Mouse (Mus musculus): ENCODE data around the gene Tnpo1.

The Tnpo1 gene

DNA sequence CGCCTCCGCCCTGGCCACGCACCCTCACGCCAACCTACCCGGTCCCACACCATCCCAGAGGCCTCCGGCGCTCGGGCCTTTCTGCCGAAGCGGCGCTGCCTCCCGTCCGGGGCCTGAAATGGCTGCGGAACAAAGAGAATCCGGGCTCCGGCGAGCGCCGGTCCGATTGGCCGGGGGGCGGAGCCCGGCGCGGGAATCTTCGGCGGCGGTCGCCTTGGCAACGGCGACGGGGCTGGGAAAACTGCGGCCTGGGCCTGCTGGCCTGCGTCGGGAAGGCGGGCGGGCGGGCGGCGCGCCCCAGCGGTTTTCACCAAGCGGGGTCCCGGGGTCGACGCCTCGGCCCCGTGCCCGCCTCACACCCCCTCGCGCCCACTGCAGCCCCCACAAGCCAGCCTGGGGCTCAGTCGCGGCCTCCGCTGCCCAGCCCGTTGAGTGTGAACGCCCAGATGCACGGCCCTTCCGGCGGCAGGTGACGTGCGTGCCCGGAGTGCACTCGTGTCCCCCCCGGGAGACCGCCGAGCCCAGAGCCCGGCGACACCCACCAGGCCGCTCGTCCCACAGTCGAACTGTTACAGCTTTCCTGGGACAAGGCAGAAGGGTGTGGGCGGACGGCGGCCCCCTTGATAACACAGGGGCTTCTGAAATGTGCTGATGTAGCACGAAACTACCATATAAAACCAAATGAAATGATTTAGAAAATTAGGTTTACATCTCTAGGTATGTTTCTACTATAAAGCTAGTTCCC is at the start of gene Tnpo1:
Gene Tnpo1, minus strand, starts transcription at position 172 of the 745 bp plus-strand sequence.
- peak; percentile 97 for DNase-seq

DNA sequence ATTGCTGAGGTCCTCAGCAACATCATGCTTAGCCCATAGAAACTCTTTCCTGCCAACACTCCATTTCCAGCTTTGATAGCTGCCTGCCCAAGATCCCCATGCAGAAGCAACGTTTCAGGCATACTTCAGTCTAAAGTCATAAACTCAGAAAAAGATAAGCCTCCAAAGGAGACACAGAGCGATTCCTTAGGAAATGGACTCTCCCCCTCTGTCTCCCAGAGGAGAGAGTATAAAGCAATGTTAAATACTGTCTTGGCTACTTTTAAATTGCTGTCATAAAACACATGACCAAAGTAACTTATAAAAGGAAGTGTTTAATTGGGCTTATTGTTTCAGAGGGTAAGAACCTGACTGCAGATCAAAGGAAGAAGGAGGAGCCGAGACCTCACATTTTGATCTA is 45.9 kb upstream of the Tnpo1 start:
- no peak for DNase-seq

DNA sequence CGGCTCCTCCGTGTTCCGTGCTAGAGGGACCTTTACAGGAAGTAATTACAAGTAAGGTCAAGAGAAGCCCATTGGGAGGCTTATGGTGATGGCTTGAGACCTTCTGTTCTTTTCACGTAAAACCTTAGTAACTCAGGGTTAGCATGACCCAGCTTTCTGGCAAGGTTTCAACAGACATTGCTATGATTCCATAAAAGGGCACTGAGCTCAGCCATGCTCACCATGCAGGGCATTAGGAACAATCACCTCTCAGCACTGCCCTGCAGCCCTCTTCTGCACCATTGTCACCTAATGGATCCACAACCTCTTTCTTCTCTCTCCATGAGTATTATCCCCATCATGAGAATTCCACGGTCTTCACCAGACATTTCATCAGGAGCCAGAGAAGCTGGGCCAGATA is 45.5 kb upstream of the Tnpo1 start:
- DNase-seq: peak; percentile 7

DNA sequence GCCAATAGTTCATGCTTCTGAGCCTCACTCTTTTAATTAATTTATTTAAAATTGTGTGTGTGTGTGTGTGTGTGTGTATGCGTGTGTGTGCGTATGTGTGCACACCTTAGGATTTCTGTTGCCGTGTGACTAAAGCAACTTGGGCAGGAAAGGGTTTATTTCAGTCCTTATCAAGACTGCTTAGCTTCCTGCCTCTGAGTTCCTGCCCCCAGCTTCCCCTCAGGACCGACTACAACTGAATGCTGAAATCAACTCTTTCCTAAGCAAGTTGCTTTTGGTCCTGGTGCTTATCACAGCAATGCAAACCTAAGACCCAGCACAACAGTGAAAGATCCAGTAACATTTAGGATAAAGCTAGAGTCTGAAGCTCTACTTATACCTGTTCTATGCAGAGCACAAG is 42.3 kb upstream of the Tnpo1 start:
- DNase-seq: no peak

DNA sequence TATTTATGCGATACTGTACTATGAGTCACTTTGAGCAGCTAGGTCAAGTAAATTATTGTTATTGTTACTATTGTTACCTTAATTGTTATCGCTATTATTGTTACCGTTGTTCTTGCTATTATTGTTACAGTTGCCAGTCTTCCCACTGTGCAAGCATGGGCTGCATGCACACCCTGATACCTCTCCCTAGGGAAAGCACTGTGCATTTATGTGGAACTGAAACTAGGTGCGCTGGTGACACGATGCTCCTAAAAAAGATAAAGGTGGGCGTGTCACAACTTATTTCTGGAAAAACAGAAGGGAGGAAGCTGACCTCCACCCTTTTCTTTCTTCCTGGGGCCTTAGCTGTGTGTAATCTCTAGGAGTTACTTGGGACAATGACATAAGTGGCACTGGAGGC is 41.8 kb upstream of the Tnpo1 start:
- no peak for DNase-seq

DNA sequence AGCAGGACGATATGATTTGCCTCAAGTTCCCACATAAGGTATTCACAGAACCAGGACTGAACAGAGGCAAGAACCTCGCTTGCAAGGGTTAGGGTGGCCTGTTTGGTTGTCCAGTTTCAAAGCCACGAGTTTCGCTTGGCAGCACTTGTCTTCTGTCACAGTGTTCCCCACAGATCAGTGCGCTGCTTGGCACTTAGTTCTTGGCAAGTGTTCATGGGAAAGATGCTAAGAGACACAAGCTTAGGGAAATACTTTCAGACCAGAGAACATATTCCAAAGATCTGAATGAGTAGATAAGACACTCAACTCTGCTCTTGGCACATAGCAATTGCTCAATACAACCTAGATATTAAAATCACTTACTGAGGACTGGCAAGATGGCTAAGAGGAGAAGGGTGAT is 40.4 kb upstream of the Tnpo1 start:
- DNase-seq: no peak

DNA sequence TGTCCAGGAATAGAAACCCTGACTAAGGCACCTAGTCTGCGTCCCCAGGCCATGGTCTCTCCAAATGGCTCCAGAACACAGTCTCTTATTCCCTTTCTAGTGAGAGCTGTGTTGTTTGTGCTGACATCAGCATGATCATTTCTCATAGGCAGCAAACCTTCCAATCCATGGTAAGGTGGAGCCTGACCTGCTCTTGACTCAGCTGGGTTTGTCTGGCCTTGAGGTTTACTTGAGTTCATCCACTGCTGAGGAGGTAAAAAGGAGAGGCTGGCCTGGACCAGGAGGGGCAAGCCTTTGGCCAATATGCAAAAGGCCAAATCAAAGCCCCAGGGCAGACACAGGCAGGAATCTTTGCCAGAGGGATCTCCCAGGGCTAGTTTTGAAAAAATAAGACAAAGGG is 37.4 kb upstream of the Tnpo1 start:
- no peak for DNase-seq

DNA sequence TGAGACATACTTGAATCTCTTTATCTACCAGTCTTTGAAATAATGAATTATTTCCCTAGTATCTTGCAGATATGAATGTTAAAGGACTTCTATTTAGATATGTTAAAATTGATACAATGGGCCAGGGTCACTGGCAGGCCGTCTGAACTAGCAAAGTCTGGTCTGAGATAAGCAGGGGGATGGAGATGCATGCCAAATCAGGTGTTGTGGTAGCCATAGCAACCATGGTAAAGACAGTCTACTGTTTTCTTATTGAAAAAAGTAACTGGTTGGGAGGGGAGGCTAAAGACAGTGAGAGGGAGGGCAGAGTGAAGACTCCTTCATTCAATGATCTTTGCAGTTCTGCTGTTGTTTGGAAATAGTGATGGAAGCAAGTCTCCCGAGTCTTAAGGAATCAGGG is 32.0 kb upstream of the Tnpo1 start:
- no peak for DNase-seq

DNA sequence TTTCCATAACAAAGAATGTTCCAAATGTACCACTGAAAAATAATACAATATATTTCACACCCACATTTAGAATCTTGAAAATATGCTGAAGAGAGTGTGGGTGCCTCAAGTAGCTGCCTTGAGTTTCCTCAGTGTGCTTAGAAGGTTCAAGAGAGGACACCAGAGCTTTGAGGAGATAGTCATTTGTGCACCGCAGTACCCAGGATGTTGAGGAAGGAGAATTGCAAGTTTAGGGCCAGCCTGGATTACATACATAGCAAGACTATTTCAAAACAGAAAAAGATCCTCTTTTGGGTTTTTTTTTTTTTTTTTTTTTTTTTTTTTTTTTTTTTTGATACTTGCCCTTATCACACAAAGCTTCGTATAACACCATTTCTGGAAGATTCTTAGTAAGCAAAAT is 30.0 kb upstream of the Tnpo1 start:
- no peak for DNase-seq

DNA sequence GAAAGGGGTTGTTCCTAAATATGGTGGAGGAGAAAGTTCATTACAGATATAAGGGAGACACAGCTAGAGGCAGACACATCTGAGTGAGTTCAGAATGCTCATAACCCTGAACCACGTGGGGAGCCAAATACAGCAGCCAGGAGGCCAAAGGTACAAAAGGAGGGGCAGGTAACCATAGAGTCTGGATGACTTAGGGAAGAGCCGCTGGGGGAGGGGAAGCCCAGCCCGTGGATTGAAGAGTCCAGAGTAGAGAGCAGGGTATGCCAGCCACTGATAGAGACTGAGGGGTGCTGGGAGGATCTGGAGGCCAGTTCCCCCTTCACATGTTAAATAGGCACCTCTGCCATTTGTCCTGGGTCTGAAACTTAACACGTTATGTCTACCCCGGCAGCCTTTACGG is 29.5 kb upstream of the Tnpo1 start:
- DNase-seq: peak; percentile 77

DNA sequence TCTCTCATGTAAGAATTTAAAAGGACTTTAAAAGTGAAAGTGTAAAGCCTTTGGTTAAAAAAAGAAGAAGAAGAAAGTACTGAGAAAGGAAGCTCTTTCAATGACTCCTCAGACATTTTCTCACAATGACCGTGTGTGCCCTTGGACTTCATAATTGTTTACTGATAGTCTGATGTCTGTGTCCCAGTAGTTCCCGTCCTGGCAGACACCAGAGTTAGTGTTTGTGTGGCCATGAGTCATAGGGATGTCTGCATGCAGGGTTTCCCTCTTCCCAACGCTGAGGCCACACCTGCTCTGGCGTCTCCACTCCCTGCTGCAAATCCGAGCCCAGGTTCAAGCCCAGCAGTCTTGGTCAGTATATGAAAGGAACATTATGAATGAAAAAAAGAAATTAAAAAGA is 29.0 kb upstream of the Tnpo1 start:
- DNase-seq: no peak

DNA sequence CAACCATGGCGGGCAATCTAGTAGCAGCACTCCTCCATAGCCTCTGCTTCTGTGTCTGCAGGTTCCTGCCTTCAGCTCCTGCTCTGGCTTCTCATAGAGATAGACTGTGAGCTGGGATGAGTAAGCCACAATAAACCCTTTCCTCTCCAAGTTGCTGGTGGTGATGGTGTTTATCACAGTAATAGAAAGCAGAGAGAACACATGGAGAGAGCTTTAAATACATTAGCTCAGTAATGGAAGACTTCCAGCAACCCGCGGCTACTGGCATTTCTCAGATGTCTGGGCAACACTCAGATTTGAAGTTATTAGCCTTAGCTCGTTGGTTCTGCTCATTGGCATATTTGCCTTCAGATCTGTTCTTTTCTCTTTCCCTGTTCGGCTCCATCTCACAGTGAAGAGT is 27.6 kb upstream of the Tnpo1 start:
- DNase-seq: no peak

DNA sequence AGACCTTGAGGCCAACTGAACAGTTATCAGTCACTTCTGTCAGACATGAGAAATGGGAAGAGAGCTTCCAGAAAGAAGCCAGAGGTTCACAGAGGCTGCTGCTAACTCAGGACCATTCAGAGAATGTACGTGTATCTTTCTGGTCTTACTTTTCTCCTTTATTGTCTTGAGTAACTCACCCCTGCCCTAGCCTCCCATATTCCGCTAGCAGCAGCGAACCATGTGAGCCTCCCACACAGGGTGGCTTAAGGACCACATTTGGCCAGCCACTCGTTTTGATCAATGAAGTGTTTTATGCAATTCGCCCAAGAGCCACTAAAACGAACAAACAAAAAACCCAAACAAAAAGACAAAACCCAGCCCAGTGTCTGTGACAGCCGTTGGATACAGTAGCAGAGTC is 25.8 kb upstream of the Tnpo1 start:
- no peak for DNase-seq

DNA sequence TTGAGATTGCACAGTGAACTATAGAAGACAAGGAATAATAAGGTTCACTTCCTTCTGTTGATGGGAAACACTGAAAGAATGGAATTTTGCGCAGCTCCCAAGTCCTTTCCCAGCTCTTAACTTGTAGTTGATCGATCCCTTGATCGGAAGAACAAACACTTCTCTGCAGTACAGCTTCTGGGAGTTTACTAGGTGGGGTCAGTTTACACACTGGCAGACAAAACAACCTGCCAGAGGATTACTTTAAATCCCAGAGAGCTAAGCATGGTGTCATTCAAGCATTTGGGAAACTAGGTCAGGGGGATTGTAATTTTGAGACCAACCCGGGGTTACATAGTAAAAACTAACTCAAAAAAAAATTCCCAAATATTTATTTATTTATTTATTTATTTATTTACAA is 22.0 kb upstream of the Tnpo1 start:
- no peak for DNase-seq

DNA sequence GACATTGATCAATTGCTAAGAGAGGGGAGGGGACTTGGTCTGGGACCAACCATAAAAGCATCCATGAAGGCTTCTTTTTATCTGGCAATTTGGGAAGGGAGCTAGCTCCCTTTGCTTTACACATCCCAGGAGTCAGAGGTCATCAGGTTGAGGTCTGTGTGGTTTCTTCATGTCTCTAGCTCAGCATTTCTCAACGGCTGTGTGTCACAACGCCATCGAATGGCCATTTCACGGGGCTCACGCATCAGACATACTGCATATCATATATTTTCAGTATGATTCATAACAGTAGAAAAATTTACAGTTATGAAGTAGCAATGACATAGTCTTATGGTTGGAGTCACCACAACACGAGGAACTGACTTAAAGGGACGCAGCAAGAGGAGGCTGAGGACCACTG is 20.2 kb upstream of the Tnpo1 start:
- DNase-seq: no peak

DNA sequence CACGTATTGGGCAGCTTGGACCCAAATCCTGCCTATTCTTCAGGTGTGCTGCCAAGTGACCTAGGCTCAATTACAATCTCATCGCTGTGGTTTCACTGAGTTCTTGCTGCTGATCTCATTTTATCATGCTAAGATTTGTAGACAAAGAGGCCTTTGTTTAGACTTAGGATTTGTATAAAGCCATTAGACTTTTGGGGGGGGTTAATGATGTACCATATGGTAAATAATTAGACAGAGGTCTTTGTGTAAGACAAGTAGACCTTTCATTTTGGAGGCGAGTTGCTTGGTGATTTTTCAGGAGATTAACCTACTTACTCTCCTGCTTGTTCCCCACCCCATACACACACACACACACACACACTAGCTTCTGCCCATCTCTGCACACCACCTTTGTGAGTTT is 19.7 kb upstream of the Tnpo1 start:
- no peak for DNase-seq

DNA sequence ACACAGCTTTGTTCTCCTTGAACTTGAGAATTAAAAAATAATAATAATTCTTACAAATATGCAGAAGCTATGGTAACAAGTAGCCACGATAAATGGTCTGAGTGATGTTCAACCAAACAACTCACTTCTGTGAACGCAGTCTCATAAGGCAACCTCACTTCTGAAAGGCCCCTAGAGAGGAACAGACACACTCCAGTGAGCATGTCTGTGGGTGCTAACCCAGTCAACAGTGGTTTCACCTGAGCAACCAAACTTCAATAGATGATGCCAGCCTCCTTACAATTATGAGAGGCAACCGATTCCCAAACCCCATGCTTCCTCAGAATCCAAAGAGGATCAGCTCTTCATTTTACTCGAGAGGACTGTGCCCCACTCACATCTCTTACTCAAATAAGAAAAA is 19.2 kb upstream of the Tnpo1 start:
- peak; percentile 11 for DNase-seq

DNA sequence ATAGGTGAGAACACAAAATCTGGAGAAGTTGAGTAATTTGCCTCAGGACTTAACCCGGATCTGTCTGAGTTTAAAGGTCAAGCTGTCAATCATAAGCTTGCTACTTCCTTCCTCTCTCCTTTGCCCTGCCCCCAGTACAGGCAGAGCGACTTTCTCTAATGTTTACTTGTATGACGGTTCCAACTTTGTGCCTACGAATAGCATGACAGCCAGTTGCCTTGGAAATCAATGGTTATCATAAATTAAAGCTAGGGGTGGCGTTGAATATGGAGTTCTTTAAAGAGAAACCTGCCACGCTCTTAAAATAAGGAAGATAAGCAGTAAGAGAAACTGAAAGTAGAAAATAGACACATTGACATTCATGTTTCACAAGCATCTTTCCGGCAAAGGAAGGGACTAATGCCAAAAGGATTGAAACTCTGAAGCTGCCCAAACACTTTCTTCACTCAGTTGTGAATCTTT is 18.5 kb upstream of the Tnpo1 start:
- peak; percentile 48 for DNase-seq

DNA sequence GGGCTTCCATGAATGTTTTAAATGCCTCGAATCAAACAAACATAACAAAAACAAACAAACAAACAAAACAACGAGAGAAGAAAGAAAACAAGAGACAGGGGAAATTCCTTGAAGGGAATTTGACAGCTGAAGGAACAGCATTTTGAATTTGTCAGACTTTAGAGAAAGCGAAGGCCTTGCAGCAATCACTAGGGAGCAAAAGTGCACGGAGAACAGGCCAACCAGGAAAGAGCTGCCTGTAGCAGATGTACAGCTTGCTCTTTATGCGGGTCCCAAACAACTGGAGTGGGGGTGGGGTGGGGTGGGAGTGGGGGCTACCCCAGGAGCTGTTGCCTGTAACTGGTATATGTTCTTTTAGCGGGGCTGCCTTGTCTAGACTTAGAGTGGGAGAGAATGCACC is 16.2 kb upstream of the Tnpo1 start:
- DNase-seq: peak; percentile 37

DNA sequence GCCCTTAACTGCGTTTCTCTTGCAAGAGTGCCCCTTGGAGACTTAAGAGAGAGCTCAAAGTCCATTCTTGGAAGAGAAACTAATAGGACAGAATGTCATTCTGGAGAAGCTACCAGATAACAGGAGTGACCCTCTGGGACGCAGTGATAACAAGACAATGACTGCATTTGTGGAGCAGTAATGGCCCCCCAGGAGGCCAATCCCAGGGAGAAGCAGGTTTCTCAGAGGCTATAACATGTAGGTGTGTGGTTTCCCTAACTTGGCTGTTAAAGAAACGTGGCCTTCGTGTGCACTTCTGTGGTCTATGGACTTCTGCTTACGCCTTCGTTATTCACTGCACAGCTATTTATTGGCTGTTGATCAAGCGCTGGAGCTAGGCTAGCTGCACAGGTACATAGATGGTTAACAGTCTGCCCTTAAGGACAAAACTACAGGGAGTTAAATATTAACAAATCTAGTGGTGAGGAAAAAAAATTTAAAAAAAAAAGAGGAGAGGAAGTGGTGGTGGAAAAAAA is 15.7 kb upstream of the Tnpo1 start:
- peak; percentile 66 for DNase-seq

DNA sequence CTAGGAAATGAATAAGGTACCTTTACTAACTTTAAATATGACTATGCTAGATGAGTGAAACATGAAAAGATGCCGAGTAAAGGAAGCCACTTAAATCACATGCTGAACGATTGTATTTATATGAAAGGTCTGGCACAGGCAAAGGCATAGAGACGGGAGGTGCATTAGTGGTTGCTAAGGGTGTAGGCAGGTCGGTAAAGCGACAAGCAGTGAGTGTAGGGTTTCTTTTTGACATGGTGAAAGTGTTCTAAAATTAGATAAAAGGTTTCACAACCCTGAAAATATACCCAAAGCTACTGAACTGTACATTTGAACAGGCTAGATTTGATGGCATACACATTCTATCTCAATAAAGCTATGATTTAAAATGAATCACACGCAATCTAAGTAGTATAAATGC is 10.9 kb upstream of the Tnpo1 start:
- no peak for DNase-seq

DNA sequence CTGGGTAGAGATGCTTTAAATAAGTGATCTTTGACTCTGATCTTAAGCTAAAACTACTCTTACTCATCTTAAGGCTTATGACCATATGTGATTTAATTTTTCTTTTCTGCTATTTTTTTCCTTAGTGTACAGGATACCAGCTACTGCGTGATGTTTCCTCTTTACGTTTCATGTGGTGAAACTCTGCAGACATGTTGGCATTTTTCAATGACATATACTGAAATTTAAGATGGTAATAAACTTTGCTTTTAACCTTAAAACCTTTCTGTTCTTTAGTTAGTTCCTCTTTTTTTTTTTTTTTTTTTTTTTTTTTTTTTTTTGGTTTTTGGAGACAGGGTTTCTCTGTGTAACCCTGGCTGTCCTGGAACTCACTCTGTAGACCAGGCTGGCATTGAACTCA is 2.7 kb upstream of the Tnpo1 start:
- no peak for DNase-seq

DNA sequence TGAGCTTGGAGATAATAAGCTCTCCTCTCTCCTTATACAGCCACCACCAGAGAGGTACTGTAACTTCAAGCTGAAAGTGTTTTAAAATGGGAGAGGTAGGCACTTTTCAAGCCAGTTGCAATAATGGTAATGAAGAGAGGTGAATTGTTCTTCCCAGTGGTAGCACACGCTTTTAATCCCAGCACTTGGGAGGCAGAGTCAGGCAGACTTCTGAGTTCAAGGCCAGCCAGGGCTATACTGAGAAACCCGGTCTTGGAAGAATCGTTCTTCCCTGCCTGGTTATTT is 716 bp upstream of the Tnpo1 start:
- no peak for DNase-seq

DNA sequence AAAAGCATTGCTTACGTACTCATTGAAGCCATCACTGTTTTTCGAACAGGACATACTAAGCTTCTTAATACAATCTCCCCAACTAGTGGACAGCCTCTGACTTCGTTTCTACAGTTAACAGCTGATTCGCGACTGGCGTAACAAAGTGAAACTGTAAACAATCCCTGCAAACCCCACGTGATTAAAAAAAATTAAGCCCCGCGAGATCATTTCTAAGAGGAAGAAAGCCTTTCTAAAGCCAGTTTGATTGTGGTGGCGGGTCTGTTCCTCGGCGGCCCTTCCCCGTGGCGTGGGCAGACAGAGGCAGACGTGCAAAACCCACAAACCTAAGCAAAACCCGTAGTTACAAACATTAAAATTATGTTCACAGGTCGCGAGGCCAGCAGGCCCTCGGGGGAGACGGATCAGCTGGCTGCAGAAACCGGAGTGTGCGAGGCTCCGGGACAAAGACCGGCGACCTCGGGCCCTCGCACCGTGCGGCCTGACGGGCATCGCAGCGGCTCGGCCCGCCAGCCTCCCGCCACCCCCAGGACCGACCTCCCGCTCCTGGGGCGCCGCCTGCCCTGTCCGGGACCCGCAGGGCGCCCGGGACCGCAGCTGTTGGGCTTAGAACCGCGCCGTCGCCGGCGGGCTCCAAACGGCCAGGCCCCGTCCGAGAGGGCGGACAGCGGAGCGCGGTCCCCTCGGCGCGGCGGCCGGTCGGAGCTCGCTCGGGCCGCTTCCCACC is 535 bp downstream of the Tnpo1 start:
- DNase-seq: peak; percentile 75

Measured in kidney, postnatal 14 days (tissue).